Mouse (Mus musculus) lung, postnatal 0 days (tissue): ENCODE measurements around the gene Endog. TPM values are rescaled to one million over a fixed set of nuclear protein-coding genes. Genes with fewer than 3 reads are reported as not detected.

ENCODE experiments used
- ATAC-seq: fragments of 200-750 bp; cut with Nextera tagmentation; 2 replicates; pipeline ENCODE4 v1.8.0; 2017; ENCODE audit warnings: moderate library complexity
- DNase-seq: peaks from one replicate; pipeline ENCODE4 v3.0.0-alpha.2; 2016; ENCODE audit warnings: low spot score
- H3K27ac ChIP-seq: fragments of 300-500 bp; sonication (generic); 2 replicates; pipeline ENCODE4 v1.5.1; 2014; ENCODE audit warnings: antibody characterized with exemption, mild to moderate bottlenecking, low read length, mixed read lengths
- H3K27me3 ChIP-seq: fragments of 300-500 bp; sonication (generic); replicated peaks from 2 replicates; pipeline ENCODE4 v1.6.1; 2014; ENCODE audit warnings: low read length, mixed read lengths; ENCODE audit not compliant: insufficient read depth
- H3K36me3 ChIP-seq: fragments of 300-500 bp; sonication (generic); 2 replicates; pipeline ENCODE4 v1.6.1; 2014; ENCODE audit warnings: low read length, mixed read lengths; ENCODE audit not compliant: insufficient read depth
- H3K4me1 ChIP-seq: fragments of 300-500 bp; sonication (generic); 2 replicates; pipeline ENCODE4 v1.6.1; 2014; ENCODE audit warnings: antibody characterized with exemption, low read depth, low read length, mixed read lengths; ENCODE audit not compliant: insufficient read depth
- H3K4me2 ChIP-seq: fragments of 300-500 bp; sonication (generic); replicated peaks from 2 replicates; pipeline ENCODE4 v1.6.1; 2014; ENCODE audit warnings: low read depth, mild to moderate bottlenecking, low read length, moderate library complexity, mixed read lengths
- H3K4me3 ChIP-seq: fragments of 300-500 bp; sonication (generic); 2 replicates; pipeline ENCODE4 v1.5.1; 2014; ENCODE audit warnings: low read depth, low read length
- H3K9ac ChIP-seq: fragments of 300-500 bp; sonication (generic); replicated peaks from 2 replicates; pipeline ENCODE4 v1.6.1; 2014; ENCODE audit warnings: low read depth, mild to moderate bottlenecking
- H3K9me3 ChIP-seq: fragments of 300-500 bp; sonication (generic); 2 replicates; pipeline ENCODE4 v1.6.1; 2016; ENCODE audit warnings: low read length, mixed read lengths
- CTCF ChIP-seq: IDR thresholded peaks from 2 replicates; pipeline ENCODE4 v1.5.1; 2016; ENCODE audit warnings: antibody characterized with exemption, mild to moderate bottlenecking
- EP300 ChIP-seq: IDR thresholded peaks from 2 replicates; pipeline ENCODE4 v1.6.1; 2016; ENCODE audit warnings: antibody characterized with exemption, mild to moderate bottlenecking, control low read depth
- WGBS: fragments of 180-500 bp; shearing (Covaris S2); extraction: QIAGEN DNeasy Blood & Tissue Kit; methylation state at CpG from one replicate; pipeline ENCODE4 v1.1.7; 2014; 5-methylcytosine and 5-hydroxymethylcytosine counted together
- polyA plus RNA-seq: library from polyadenylated mRNA; unstranded; fragments of >200 nt; fragmentation: Nextera tagmentation; extraction: Ambion mirVana; gene quantifications from 2 replicates; pipeline ENCODE4 v1.2.1, GENCODE M21; 2015

Endog gene
- polyA plus RNA-seq, 1 experiment from 2014 or later, result 24.4 TPM

DNA sequence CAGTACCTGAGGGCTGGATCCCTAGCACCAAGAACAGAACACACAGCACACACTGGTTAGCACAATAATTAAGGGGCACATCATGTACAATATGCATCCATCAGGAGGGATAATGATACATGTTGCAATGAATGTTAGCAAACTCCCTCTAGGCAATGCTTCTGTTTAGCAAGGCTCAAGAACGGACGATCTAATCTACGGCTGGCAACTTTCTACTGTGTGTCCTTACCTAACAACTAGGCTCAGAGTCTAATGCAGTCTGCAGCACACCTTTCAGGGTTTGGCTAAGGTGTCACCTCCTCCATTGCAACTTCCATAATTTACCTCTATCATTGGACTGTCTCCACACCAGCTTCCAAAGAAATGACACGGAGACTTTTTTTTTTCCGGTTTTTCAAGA, 45.0 kb downstream of the Endog start:
- Histone ChIP-seq H3K4me1 (no peaks in the 10 kb centered on the region), H3K9ac (no peak overlapping the region), H3K27ac (no peak overlapping the region), H3K27me3 (no peaks in the 10 kb centered on the region), H3K9me3 (no peaks in the 10 kb centered on the region), H3K4me2 (no peak overlapping the region), H3K36me3 (no peaks in the 10 kb centered on the region), H3K4me3 (no peak overlapping the region)
- no peak for TF ChIP-seq CTCF
- TF ChIP-seq EP300, result no peak
- 95% methylated on average over 5 of the region's 5 CpGs for WGBS
- no peak for ATAC-seq
- DNase-seq, result no peak

Other genes starting within 250 kb of the Endog start
- 32.4 and 33.2 TPM in 2 replicates for gene Gle1, start 236.1 kb upstream of the Endog start, polyA plus RNA-seq
- gene Sptan1, start 205.9 kb upstream of the Endog start, polyA plus RNA-seq, result 112 and 115 TPM in 2 replicates
- 15.2 and 19.5 TPM in 2 replicates for gene Wdr34, start 122.6 kb upstream of the Endog start, polyA plus RNA-seq
- gene Set, start 114.1 kb upstream of the Endog start, polyA plus RNA-seq, result 167 and 186 TPM in 2 replicates
- gene Pkn3, start 93.8 kb upstream of the Endog start, polyA plus RNA-seq, result 9.8 and 11.0 TPM in 2 replicates
- 37.7 and 40.0 TPM in 2 replicates for gene Zdhhc12, start 77.8 kb upstream of the Endog start, polyA plus RNA-seq
- 4.9 and 5.0 TPM in 2 replicates for gene Zer1, start 46.9 kb upstream of the Endog start, polyA plus RNA-seq
- gene Tbc1d13, start 37.7 kb upstream of the Endog start, polyA plus RNA-seq, result 4.5 and 6.5 TPM in 2 replicates
- gene Spout1, start 7.0 kb downstream of the Endog start, polyA plus RNA-seq, result 21.7 and 23.4 TPM in 2 replicates
- 12.7 and 17.1 TPM in 2 replicates for gene Kyat1, start 34.4 kb downstream of the Endog start, polyA plus RNA-seq
- 58.2 and 68.8 TPM in 2 replicates for gene Lrrc8a, start 66.2 kb downstream of the Endog start, polyA plus RNA-seq
- gene Gm28035, start 69.1 kb downstream of the Endog start, polyA plus RNA-seq, result 0.12 and 0.21 TPM in 2 replicates
- gene Phyhd1, start 94.7 kb downstream of the Endog start, polyA plus RNA-seq, result 9.5 and 13.4 TPM in 2 replicates
- not detected in 2 replicates for gene Gm28038, start 109.5 kb downstream of the Endog start, polyA plus RNA-seq
- 24.1 TPM in 2 replicates for gene Dolk, start 114.8 kb downstream of the Endog start, polyA plus RNA-seq
- 8.9 and 9.9 TPM in 2 replicates for gene Nup188, start 114.9 kb downstream of the Endog start, polyA plus RNA-seq
- gene Sh3glb2, start 187.8 kb downstream of the Endog start, polyA plus RNA-seq, result 58.9 and 64.9 TPM in 2 replicates
- 13.8 and 14.9 TPM in 2 replicates for gene Miga2, start 192.7 kb downstream of the Endog start, polyA plus RNA-seq
- gene Dolpp1, start 220.8 kb downstream of the Endog start, polyA plus RNA-seq, result 25.0 and 26.1 TPM in 2 replicates
- 36.5 and 37.4 TPM in 2 replicates for gene Crat, start 244.3 kb downstream of the Endog start, polyA plus RNA-seq
- 88.0 and 93.3 TPM in 2 replicates for gene Ptpa, start 244.5 kb downstream of the Endog start, polyA plus RNA-seq